Mouse (Mus musculus): ENCODE results near the gene Slc19a2.

Gene Slc19a2

GRCm38 (mm10) chr1:164252551-164252950 lies 3.7 kb downstream of the Slc19a2 start:
- DNase-seq (ENCODE audit: low spot score) = no peak

GRCm38 (mm10) chr1:164254836-164255235 lies 6.0 kb downstream of the Slc19a2 start:
- DNase-seq (ENCODE audit: low spot score) = no peak

DNA sequence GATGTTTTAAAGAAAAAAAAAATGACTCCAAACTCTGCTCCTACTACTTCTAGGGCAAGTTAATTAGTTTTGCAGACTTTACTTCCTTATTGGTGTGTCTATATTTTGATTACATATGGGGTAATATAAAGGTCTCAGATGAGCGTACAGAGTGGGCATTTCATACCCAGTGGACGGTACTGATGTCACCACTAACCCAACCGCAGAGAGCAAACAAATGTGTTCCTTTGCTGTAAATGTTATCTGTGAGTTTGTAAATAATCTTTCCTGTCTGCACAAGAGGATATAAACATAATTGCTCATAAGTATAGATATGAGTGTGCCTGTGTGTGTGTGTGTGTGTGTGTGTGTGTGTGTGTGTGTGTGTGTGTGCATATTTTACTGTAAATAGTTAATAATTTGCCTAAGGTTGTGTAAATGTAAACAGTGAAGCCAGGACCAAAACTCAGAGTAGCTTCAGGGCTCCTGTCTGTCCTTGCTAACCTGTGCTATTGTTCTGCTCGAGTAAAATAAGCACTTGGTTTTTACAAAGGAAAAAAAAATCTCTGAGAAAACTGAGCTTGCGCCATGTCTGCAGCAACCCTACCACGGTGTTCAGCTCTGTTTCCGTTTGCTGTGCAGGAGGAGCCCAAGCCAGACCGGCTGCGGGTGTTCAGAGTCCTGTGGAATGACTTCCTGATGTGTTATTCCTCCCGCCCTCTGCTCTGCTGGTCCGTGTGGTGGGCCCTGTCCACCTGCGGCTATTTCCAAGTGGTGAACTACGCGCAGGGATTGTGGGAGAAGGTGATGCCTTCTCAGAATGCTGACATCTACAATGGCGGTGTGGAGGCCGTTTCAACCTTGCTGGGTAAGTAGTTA lies 11.6 kb downstream of the Slc19a2 start:
- no peak for DNase-seq (ENCODE audit: low spot score)

DNA sequence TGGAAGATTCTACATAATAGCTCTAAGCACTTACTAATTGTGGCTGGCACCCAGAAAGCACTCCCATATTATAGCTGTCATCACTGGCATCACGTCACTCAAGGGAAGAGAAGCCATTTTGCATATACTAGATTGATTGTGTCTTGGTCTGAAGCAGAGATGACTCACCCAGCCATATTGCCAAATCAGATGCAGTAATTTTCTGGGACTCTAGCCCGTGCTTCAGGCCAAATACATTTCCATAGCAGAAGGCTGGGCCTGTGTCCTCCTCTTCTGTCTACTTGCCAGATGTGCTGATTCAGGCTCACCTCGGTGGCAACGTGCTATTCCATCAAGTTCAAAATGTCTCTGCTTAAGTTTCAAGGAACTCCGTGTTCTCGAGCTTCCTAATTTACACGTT lies 12.7 kb downstream of the Slc19a2 start:
- no peak for DNase-seq (ENCODE audit: low spot score)

DNA sequence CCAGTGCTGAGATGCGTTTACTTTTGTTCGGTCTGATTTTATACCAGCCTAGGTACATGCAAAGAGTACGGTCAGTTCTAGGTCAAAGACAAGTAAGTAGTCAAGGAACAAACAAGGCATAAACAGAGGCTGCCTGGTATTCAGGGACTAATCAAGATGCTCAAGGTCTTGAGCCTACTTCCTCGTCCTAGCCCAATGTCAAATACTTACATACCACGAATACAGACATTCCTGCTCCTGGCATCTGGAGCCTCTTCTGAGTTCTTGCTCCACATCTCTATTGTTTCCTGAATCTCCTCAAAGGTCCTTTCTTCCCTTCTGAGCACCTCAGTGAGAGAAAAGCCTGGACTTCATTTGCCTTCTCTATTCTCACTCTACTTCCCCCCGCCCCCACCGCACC lies 22.1 kb downstream of the Slc19a2 start:
- DNase-seq (ENCODE audit: low spot score) = no peak

DNA sequence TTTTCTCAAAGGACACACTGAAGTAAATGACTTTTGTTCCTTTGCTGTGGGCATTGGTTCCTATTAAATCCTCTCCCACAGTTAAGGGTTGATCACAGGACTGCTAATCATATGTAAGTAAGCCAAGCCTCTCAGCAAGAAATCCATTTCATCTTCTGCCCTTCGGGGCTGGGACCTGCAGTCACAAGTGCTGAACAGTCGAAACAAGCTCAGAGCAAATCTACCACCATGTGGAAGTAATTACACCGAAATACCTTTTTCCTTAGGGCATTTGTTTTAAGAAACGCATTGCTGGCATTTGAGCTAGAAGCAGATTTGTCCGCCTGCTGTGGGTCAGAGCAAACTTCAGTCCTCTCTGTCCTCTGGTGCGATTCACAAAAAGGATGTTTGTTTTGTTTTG lies 24.8 kb downstream of the Slc19a2 start:
- no peak for DNase-seq (ENCODE audit: low spot score)

DNA sequence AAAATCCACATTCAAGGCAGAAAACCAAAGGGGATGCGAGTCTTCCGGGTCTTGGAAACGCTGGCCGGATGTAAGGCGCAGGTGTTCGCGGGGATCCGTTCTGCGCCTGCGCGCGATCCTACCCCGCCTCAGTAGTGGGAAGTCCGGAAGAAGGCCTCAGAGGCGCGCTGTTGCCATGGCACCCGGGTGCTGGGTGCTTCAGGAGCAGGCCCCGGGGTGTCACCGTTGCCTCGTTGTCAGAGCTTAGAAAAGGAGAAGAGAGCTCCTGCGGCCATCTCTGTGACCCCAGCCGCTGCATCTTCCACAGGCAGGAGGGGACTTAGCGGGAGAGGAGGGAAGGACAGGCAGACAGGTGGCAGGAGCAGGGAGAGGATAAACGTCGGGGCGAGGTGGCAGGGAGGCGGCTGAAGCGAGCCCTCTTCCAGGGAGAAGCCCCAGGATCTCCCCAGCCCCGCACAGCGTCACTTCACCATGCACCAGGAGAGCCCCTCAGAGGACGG lies 26.7 kb downstream of the Slc19a2 start, which contains the start of gene Ccdc181:
Gene Ccdc181, plus strand, starts transcription at position 131 of the 500 bp plus-strand sequence.
- peak; percentile 90 for DNase-seq (ENCODE audit: low spot score)

- no peak for DNase-seq (ENCODE audit: low spot score)
Measured at GRCm38 (mm10) chr1:164276552-164276951, 27.7 kb downstream of the Slc19a2 start.

DNA sequence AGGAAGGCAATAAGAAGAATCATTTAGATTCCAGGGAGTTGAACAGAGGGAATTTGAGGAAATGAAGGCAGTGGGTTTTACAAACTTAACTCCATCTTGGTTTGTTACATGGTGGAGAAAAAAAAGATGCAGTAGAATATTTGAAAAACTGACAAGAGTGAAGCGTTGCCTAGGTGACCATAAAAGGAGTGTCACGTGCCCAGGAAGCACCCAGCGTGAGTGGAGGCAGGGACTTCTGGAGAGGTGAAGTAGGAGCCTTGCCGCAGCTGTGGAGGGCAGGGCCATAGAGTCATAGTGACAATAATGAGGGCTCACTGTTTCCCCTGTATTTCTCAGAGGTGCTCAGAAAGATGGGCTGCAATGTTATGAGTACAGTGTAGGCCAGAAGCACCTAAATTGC lies 30.5 kb downstream of the Slc19a2 start:
- no peak for DNase-seq (ENCODE audit: low spot score)

GRCm38 (mm10) chr1:164284007-164284406 lies 35.2 kb downstream of the Slc19a2 start:
- no peak for DNase-seq (ENCODE audit: low spot score)

- no peak for DNase-seq (ENCODE audit: low spot score)
Measured at GRCm38 (mm10) chr1:164287406-164287805, 38.6 kb downstream of the Slc19a2 start.

DNA sequence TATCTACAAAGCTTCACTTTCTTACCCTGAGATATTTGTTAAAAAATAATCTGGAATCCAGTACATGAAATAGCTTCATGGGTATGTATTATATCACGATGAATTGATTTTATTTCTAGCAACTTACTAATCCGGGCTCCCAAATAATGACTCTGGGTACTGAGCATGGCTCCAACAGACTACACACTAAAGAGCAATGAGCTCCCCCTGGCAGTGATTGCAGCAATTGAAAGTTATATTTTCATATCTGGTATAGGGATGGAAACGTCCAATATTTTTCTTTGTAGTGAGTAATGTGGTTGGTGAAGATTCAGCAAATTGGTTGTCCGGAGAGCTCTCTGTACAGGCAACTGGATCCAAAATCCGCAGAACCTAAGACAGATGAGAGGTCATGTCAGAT lies 43.2 kb downstream of the Slc19a2 start:
- no peak for DNase-seq (ENCODE audit: low spot score)

DNA sequence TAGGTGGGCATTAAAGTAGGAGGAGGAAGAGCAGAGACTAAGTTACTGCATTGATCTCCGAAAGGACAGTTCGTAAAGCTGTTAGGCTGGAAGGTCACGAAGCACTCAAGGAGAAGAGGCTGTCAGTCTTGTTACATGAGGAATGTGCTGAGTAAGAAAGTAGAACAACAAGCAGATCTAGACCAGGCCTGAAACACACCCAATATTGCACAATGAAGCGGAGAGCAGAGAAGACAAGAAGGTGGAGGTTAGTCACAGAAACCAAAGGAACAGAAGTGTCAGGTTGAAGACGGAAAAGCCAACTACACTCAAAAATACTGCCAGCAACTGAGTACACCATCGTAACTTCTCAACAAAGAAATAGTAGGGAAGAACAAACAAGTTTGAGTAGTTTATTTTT lies 45.2 kb downstream of the Slc19a2 start:
- DNase-seq (ENCODE audit: low spot score) = no peak

DNA sequence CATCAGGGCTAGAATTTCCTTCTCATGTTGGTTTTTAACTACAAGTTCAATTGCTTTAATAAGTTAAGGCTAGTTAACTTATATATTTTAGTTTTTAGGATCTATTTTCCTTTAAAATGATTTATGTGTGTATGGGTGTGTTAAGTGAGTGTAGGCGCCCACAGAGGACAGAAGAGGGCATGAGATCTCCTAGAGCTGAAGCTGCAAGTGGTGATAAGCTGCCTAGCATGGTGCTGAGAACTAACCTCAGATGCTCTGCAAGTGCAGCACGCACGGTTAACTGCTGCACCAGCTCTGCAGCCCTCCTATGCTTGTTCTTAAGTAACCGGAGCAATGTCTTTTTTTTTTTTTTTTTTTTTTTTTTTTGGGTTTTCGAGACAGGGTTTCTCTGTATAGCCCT lies 47.6 kb downstream of the Slc19a2 start:
- DNase-seq (ENCODE audit: low spot score) = no peak

GRCm38 (mm10) chr1:164301949-164302348 lies 53.1 kb downstream of the Slc19a2 start:
- no peak for DNase-seq (ENCODE audit: low spot score)

- DNase-seq (ENCODE audit: low spot score) = no peak
Measured at GRCm38 (mm10) chr1:164303821-164304220, 55.0 kb downstream of the Slc19a2 start, which contains the start of gene Nme7. Gene Nme7 (plus strand): TSS chr1:164304121.

- DNase-seq (ENCODE audit: low spot score) = peak; percentile 96
Measured at GRCm38 (mm10) chr1:164307124-164307751, 58.4 kb downstream of the Slc19a2 start, which contains the start of gene Blzf1. Gene Blzf1 (minus strand): TSS chr1:164307489.

- no peak for DNase-seq (ENCODE audit: low spot score)
Measured at GRCm38 (mm10) chr1:164307922-164308321, 59.1 kb downstream of the Slc19a2 start.

DNA sequence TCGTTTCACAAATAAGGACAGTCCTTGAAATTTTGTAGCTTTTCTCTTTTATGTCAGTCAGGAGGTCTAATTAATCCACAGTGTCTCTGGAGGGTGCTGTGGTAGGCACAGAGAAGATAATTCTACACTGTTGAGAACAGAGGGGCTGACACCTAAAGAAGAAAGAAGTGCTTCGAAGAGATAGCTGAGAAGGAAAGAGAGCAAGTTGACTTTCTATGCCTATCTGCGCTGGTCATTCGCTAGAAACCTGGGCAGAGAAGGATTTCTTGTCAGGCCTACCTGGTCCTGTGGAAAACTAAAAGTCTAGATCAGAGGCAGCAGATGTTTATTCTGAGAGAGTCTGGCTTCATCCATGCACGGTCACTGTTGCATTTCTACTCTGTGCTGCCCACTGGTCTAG lies 65.2 kb downstream of the Slc19a2 start:
- DNase-seq (ENCODE audit: low spot score) = no peak
